Mouse (Mus musculus) embryonic facial prominence, embryonic 14.5 days (tissue): Measurements from ENCODE around the gene Megf11. TPM values are rescaled to one million over a fixed set of nuclear protein-coding genes. Genes with fewer than 3 reads are reported as not detected.

Experiments used
- ATAC-seq: fragments of 200-750 bp; cut with Nextera tagmentation; 2 replicates; pipeline ENCODE4 v1.8.0; 2017; ENCODE audit warnings: low read depth, moderate number of reproducible peaks, moderate TSS enrichment
- DNase-seq: peaks from one replicate; pipeline ENCODE4 v3.0.0-alpha.2; 2015; ENCODE audit warnings: low spot score
- H3K27ac ChIP-seq: fragments of 300-500 bp; sonication (generic); replicated peaks from 2 replicates; pipeline ENCODE4 v1.5.1; 2014; ENCODE audit warnings: low read depth, mild to moderate bottlenecking, low read length, moderate library complexity
- H3K27me3 ChIP-seq: fragments of 300-500 bp; sonication (generic); replicated peaks from 2 replicates; pipeline ENCODE4 v1.6.1; 2014; ENCODE audit warnings: low read length; ENCODE audit not compliant: control insufficient read depth, insufficient read depth
- H3K36me3 ChIP-seq: fragments of 300-500 bp; sonication (generic); 2 replicates; pipeline ENCODE4 v1.6.1; 2014; ENCODE audit warnings: low read length, mixed read lengths; ENCODE audit not compliant: control insufficient read depth, insufficient read depth
- H3K4me1 ChIP-seq: fragments of 300-500 bp; sonication (generic); 2 replicates; pipeline ENCODE4 v1.6.1; 2014; ENCODE audit warnings: antibody characterized with exemption, low read length; ENCODE audit not compliant: control insufficient read depth, insufficient read depth
- H3K4me2 ChIP-seq: fragments of 300-500 bp; sonication (generic); 2 replicates; pipeline ENCODE4 v1.6.1; 2014; ENCODE audit warnings: low read depth, mild to moderate bottlenecking, low read length, moderate library complexity, mixed read lengths
- H3K4me3 ChIP-seq: fragments of 300-500 bp; sonication (generic); 2 replicates; pipeline ENCODE4 v1.5.1; 2014; ENCODE audit warnings: low read depth, mild to moderate bottlenecking, low read length
- H3K9ac ChIP-seq: fragments of 300-500 bp; sonication (generic); 2 replicates; pipeline ENCODE4 v1.6.1; 2014; ENCODE audit warnings: low read depth, mild to moderate bottlenecking, low read length, moderate library complexity, mixed read lengths
- H3K9me3 ChIP-seq: fragments of 300-500 bp; sonication (generic); 2 replicates; pipeline ENCODE4 v1.6.1; 2016; ENCODE audit warnings: low read length; ENCODE audit not compliant: control insufficient read depth
- WGBS: fragments of 180-500 bp; shearing (Covaris S2); extraction: QIAGEN DNeasy Blood & Tissue Kit; methylation state at CpG from one replicate; pipeline ENCODE4 v1.1.7; 2014; 5-methylcytosine and 5-hydroxymethylcytosine counted together
- polyA plus RNA-seq: library from polyadenylated mRNA; unstranded; fragments of >200 nt; fragmentation: Nextera tagmentation; extraction: Ambion mirVana; gene quantifications from 2 replicates; pipeline ENCODE4 v1.2.1, GENCODE M21; 2014

The Megf11 gene
- polyA plus RNA-seq, 1 experiment from 2014 or later: 1.3 TPM

DNA sequence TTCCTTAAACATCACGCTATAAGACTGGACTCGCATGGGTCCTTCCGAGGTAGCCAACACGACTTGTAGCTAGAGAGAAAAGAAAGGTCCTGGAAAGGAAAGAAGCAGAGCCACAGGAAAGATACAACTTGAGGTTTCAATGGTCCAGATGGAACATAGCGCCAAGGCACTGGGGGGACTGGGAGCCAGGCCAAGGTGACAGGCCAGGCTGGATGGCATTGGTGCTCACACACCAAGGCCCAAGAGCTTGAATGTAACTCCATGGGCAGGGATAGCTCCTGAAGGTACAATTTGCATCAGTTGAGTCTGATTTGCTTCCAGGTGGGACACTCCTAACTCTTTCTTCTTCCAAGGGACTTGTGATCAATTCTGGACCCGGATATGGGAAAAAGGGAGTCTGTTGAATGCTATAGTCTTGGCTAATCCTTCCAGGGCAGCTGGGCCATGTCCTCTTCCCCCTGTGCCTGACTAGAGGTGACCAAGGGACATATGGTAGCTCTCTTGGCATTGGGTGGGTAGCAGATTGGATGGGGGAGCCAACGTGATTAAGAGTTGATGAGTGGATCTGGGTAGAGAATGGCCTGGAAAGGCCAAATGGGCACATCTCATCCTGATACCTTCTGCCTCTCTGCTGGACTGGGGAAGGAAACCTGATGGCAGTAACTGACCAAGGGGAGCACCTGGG is 172.6 kb downstream of the Megf11 start:
- Histone ChIP-seq H3K27me3 (no peaks in the 10 kb centered on the region), H3K36me3 (no peaks in the 10 kb centered on the region), H3K27ac (no peak overlapping the region), H3K9me3 (0 out of 2 replicates have a peak, but pooled peaks cover under 1% of the 10 kb centered on the region), H3K4me2 (no peak overlapping the region), H3K4me3 (no peak overlapping the region), H3K4me1 (no peaks in the 10 kb centered on the region), H3K9ac (no peak overlapping the region)
- DNase-seq: no peak
- no peak for ATAC-seq
- WGBS: 98% methylated on average over 7 of the region's 7 CpGs

DNA sequence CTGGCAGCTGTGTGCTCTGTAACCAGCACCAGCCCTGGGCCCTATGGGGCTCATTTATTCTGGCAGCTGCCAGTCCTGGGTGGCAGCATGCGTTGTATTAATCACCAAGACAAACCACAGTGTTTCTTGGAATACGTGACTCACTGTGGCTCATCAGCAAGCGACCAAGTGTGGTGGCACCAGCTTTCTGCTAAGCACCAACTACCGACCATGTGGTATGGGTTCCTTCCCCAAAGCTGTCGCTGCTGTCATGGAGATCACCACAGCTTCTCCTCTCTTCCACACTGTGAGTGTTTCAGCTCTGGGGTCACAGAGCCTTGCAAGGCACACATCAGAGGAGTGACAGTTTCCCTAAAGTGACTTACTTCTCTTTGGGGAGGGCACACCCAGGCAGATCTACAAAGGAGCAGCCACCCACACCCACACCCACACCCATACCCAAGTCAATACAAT is 178.9 kb downstream of the Megf11 start:
- H3K36me3 ChIP-seq: no peaks in the 10 kb centered on the region
- H3K4me1 ChIP-seq: peaks cover 6% of the 10 kb centered on the region; the same call in 1 of the 2 replicates
- H3K27me3 ChIP-seq: no peaks in the 10 kb centered on the region
- no peak overlapping the region for H3K4me3 ChIP-seq
- WGBS: 76% methylated on average over 5 of the region's 5 CpGs
- no peak overlapping the region for H3K27ac ChIP-seq
- 0 out of 2 replicates have a peak, but pooled peaks cover 5% of the 10 kb centered on the region for H3K9me3 ChIP-seq
- H3K9ac ChIP-seq: no peak overlapping the region
- ATAC-seq (peak; percentile 35; the same call in 1 of the 2 replicates), DNase-seq (no peak)
- no peak overlapping the region for H3K4me2 ChIP-seq

DNA sequence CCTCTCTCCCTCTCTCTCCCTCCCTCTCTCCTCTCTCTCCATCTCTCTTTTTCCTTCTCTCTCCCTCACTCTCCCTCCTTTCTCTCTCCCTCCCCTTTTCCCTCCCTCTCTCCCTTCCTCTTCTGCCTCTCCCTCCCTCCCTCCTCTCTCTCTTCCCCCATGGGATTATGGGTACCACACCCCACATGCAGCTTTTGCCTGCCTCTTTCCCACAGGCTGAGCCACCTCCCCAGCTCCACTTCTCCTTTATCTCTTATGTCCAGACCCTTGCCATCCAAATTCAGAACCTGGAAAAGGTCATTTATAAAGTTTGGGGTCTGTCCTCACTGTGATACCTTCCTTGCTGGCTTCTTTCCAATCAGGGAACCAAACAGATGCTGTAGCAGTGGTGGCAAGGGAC is 180.5 kb downstream of the Megf11 start:
- Histone ChIP-seq H3K27ac (no peak overlapping the region), H3K9me3 (0 out of 2 replicates have a peak, but pooled peaks cover 5% of the 10 kb centered on the region), H3K4me1 (peaks cover 6% of the 10 kb centered on the region; the same call in 1 of the 2 replicates), H3K4me2 (no peak overlapping the region), H3K4me3 (no peak overlapping the region), H3K36me3 (no peaks in the 10 kb centered on the region), H3K9ac (no peak overlapping the region), H3K27me3 (no peaks in the 10 kb centered on the region)
- DNase-seq: no peak
- no peak for ATAC-seq

DNA sequence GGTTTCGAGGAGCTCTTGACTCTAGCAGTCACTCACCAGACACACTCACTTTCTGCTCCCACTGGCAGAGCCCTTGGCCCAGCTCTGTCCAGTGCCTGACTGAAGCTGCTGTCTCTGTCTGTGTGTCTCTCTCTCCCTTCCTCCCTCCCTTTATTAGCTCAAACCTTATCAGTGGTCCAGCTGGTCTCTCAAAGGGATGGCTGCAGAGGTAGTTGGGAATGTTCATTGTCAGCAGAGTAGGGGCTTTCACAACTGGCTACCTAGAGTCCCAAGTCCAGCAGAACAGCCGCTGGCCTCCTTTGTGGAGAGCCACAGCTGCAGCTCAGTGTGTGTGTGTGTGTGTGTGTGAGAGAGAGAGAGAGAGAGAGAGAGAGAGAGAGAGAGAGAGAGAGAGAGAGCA is 180.9 kb downstream of the Megf11 start:
- ATAC-seq (peak; percentile 22; the same call in 1 of the 2 replicates), DNase-seq (no peak)
- H3K4me1 ChIP-seq: peaks cover 6% of the 10 kb centered on the region; the same call in 1 of the 2 replicates
- H3K9ac ChIP-seq: no peak overlapping the region
- no peaks in the 10 kb centered on the region for H3K27me3 ChIP-seq
- 0 out of 2 replicates have a peak, but pooled peaks cover 5% of the 10 kb centered on the region for H3K9me3 ChIP-seq
- 49% methylated on average over 2 of the region's 2 CpGs for WGBS
- H3K36me3 ChIP-seq: no peaks in the 10 kb centered on the region
- H3K4me2 ChIP-seq: no peak overlapping the region
- no peak overlapping the region for H3K4me3 ChIP-seq
- H3K27ac ChIP-seq: no peak overlapping the region

DNA sequence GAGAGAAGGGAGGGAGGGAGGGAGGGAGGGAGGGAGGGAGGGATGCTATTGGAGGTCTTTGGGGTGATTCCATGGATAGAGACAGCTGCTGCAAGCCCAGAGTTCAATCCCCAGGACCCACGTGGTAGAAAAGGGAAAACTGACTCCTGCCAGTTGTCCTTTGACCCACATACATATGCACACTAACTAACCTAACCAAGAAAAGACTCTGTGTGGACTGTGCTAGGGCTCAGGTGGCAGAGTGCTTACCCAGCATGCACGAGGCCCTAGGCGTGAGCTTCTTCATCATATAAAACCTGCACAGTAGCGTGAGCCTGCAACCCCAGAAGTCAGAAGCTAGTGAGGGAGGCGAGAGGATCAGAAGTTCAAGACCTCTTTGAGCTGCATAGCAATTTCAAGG is 182.1 kb downstream of the Megf11 start:
- DNase-seq (no peak), ATAC-seq (no peak)
- H3K27ac ChIP-seq: no peak overlapping the region
- H3K36me3 ChIP-seq: no peaks in the 10 kb centered on the region
- no peak overlapping the region for H3K4me2 ChIP-seq
- H3K4me1 ChIP-seq: peaks cover 6% of the 10 kb centered on the region; the same call in 1 of the 2 replicates
- H3K9ac ChIP-seq: no peak overlapping the region
- H3K4me3 ChIP-seq: no peak overlapping the region
- WGBS: 55% methylated on average over 5 of the region's 5 CpGs
- H3K9me3 ChIP-seq: 0 out of 2 replicates have a peak, but pooled peaks cover 5% of the 10 kb centered on the region
- H3K27me3 ChIP-seq: no peaks in the 10 kb centered on the region

DNA sequence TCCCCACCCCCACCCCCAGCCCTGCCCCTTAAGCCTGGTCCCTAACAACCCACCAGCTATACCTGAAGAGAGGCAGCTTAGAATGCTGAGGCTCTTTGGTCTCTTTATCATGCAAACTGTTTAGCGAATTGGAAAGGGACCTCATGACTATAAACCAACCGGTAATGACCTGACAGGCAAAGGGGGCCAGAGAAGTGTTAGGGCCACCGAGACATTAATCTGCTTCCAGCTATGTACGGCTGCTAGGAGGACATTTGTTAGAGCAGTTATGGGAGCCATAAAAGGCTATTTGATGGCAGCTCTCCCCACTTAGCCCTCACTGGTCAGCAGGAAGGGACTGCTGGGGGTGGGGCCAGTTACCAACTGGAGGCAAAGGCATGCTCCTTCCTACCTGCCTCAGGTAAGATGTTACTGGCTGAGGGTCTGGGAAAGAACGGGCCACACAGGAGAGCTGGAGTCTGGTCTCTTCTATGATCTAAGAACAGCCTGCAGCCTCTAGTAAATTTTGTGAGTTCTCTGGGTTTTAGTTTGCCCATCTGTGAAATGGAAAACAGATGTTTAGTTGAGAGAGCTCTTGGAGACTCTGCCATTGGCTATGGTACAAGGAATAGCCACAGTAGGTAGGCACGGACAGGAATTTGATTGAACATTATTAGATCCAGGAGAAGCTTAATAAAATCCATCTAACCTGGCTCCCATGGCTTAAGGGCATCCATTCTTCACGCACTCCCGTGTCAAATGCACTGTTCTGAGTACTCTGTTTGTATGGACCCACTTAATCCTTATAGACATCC is 183.2 kb downstream of the Megf11 start:
- DNase-seq (no peak), ATAC-seq (no peak)
- Histone ChIP-seq H3K36me3 (no peaks in the 10 kb centered on the region), H3K4me3 (no peak overlapping the region), H3K9ac (no peak overlapping the region), H3K9me3 (no peaks in the 10 kb centered on the region), H3K27ac (no peak overlapping the region), H3K4me1 (peaks cover 6% of the 10 kb centered on the region; the same call in 1 of the 2 replicates), H3K4me2 (no peak overlapping the region), H3K27me3 (no peaks in the 10 kb centered on the region)
- WGBS: 29% methylated on average over 8 of the region's 8 CpGs

DNA sequence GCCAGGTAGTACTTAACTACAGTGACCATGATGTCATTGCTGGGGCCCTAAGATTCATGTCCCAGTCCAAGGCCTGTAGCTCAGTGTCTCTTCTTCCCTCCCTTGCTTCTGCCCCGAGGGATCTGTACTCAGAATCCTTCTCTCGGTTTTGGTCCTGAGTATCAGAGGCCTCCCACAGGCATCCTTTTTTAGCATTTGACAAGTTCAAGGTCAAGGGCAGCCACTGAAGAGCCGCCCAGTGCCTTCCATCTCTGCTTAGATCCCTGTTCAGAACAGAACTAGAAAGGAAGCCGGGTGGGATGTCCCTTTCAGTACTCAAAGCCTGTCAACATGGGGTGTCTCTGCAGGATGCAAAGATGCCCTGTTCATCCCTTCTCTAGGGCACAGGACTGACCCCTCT is 185.0 kb downstream of the Megf11 start:
- Histone ChIP-seq H3K27me3 (no peaks in the 10 kb centered on the region), H3K36me3 (no peaks in the 10 kb centered on the region), H3K9me3 (no peaks in the 10 kb centered on the region), H3K9ac (no peak overlapping the region), H3K4me1 (peaks cover 6% of the 10 kb centered on the region; the same call in 1 of the 2 replicates), H3K4me3 (no peak overlapping the region), H3K4me2 (no peak overlapping the region), H3K27ac (no peak overlapping the region)
- ATAC-seq (no peak), DNase-seq (no peak)
- 51% methylated on average over 4 of the region's 4 CpGs for WGBS

DNA sequence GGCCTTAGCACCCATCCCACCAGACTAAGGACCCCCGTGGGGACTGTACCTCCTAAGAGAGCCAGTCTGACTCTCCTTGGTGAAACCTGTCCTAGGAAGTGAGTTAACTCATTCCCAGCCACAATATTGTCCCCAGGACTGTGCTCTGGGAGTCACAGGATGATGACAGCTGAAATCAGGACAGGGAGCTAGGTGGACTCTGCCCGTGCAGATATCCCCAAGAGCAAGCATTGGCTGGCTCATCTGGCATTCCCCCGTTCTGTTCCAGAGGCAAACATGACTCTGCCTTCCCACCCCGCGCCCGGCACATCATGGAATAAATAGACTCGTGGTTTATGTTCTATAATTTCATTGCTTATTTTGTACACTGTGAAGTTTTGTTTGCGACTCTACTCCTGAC is 185.7 kb downstream of the Megf11 start:
- H3K4me3 ChIP-seq: no peak overlapping the region
- DNase-seq (no peak), ATAC-seq (no peak)
- H3K4me2 ChIP-seq: no peak overlapping the region
- H3K9ac ChIP-seq: no peak overlapping the region
- 0 out of 2 replicates have a peak, but pooled peaks cover 6% of the 10 kb centered on the region for H3K4me1 ChIP-seq
- no peaks in the 10 kb centered on the region for H3K27me3 ChIP-seq
- no peaks in the 10 kb centered on the region for H3K9me3 ChIP-seq
- H3K36me3 ChIP-seq: no peaks in the 10 kb centered on the region
- 76% methylated on average over 8 of the region's 8 CpGs for WGBS
- no peak overlapping the region for H3K27ac ChIP-seq
